In genomic region chr4:126300916-126301583, GRCm38 (mm10) we compare ENCODE assay signal across 9 mouse cellular contexts. TPM values are rescaled to one million over a fixed set of nuclear protein-coding genes. Genes with fewer than 3 reads are reported as not detected.
A peak's percentile ranks its signal among the peaks of the same experiment; 100 is the strongest.
DNase-seq lines count a peak whose midpoint lies in the region; ATAC-seq and TF ChIP-seq lines count a peak whose summit lies in the region.
"Had no signal": no experiment of that assay in that cellular context is flagged by ENCODE, and none has a peak within 500 bp of the region (broad histone marks: within the 10 kb centered on the region; RNA-seq: fewer than 3 reads in every experiment).

No protein-coding gene starts in this region.

- WGBS in kidney, embryonic 14.5 days = under 1% methylated on average over 50 of the region's 50 CpGs
- WGBS in kidney, adult 2 months = 8% methylated on average over 48 of the region's 50 CpGs
- 1% methylated on average over 50 of the region's 50 CpGs for WGBS in hindbrain, embryonic 10.5 days
- WGBS in midbrain, embryonic 12.5 days = under 1% methylated on average over 50 of the region's 50 CpGs

- DNase-seq in kidney, adult 2 months = no peak
- DNase-seq in ZHBTc4 (ENCODE audit: low read depth, low spot score) = peak; percentile 34
- DNase-seq in hindbrain, embryonic 10.5 days (ENCODE audit: low spot score) = no peak
- DNase-seq in lung, postnatal 14 days = no peak
- DNase-seq in ovary, postnatal 36 days (ENCODE audit: low spot score) = no peak
- no peak for DNase-seq in left cerebral cortex, adult 8-10 months (ENCODE audit: low spot score in 2 of 2)

- H3K27ac ChIP-seq in kidney, embryonic 14.5 days (ENCODE audit: low read depth, low read length) = no peak overlapping the region
- no peak overlapping the region for H3K27ac ChIP-seq in kidney, adult 2 months (ENCODE audit: insufficient read depth, low read depth, low read length)
- H3K27ac ChIP-seq in hindbrain, embryonic 10.5 days = peak overlapping the region; percentile 46; the same call in 1 of the 2 replicates
- no peak overlapping the region for H3K27ac ChIP-seq in midbrain, embryonic 12.5 days (replicated peaks)

- peak overlapping the region; percentile 73 for H3K4me2 ChIP-seq in kidney, embryonic 14.5 days (replicated peaks; ENCODE audit: low read depth, low read length)
- H3K4me2 ChIP-seq in midbrain, embryonic 12.5 days (replicated peaks) = peak overlapping the region; percentile 43

- TF ChIP-seq POLR2A in kidney, adult 2 months (IDR thresholded peaks at IDR 0.05; ENCODE audit: low read depth, low read length) = no peak

- peak overlapping the region; percentile 40 for H3K9ac ChIP-seq in kidney, embryonic 14.5 days (ENCODE audit: low read depth, low read length)
- 0 out of 2 replicates have a peak overlapping the region, but pooled peaks have one; percentile 31 for H3K9ac ChIP-seq in midbrain, embryonic 12.5 days (replicated peaks)

- no peak; the same call in 1 of the 2 replicates for ATAC-seq in kidney, embryonic 14.5 days (ENCODE audit: low FRiP score, low TSS enrichment)
- ATAC-seq in midbrain, embryonic 12.5 days (ENCODE audit: low FRiP score, low read depth) = no peak

- TF ChIP-seq CTCF in kidney, adult 2 months (conservative IDR thresholded peaks at IDR 0.05; ENCODE audit: insufficient read depth, insufficient read length, low read depth, low read length) = no peak

- H3K9me3 ChIP-seq in kidney, embryonic 14.5 days (ENCODE audit: control insufficient read depth, low read length) = no peaks in the 10 kb centered on the region
- H3K9me3 ChIP-seq in hindbrain, embryonic 10.5 days = peaks cover 6% of the 10 kb centered on the region
- peaks cover 2% of the 10 kb centered on the region; the same call in 1 of the 2 replicates for H3K9me3 ChIP-seq in midbrain, embryonic 12.5 days

- H3K4me1 ChIP-seq in kidney, embryonic 14.5 days (ENCODE audit: control insufficient read depth, insufficient read depth, low read length) = peaks cover 30% of the 10 kb centered on the region
- no peaks in the 10 kb centered on the region; the same call in 1 of the 2 replicates for H3K4me1 ChIP-seq in kidney, adult 2 months (ENCODE audit: control insufficient read depth, insufficient read depth, low read length)
- H3K4me1 ChIP-seq in hindbrain, embryonic 10.5 days (replicated peaks) = peaks cover 38% of the 10 kb centered on the region
- peaks cover 27% of the 10 kb centered on the region for H3K4me1 ChIP-seq in midbrain, embryonic 12.5 days

- H3K4me3 ChIP-seq in kidney, embryonic 14.5 days (ENCODE audit: low read length) = peak overlapping the region; percentile 40
- no peak overlapping the region for H3K4me3 ChIP-seq in kidney, adult 2 months (ENCODE audit: insufficient read depth, low read depth, low read length)
- peak overlapping the region; percentile 45 for H3K4me3 ChIP-seq in hindbrain, embryonic 10.5 days
- peak overlapping the region; percentile 26 for H3K4me3 ChIP-seq in midbrain, embryonic 12.5 days

- no peaks in the 10 kb centered on the region for H3K36me3 ChIP-seq in kidney, embryonic 14.5 days (ENCODE audit: control insufficient read depth, insufficient read depth, low read length)
- H3K36me3 ChIP-seq in kidney, adult 2 months (ENCODE audit: control insufficient read depth, insufficient read depth, low read length) = no peaks in the 10 kb centered on the region
- no peaks in the 10 kb centered on the region for H3K36me3 ChIP-seq in hindbrain, embryonic 10.5 days
- H3K36me3 ChIP-seq in midbrain, embryonic 12.5 days = no peaks in the 10 kb centered on the region

- H3K27me3 ChIP-seq in kidney, embryonic 14.5 days (ENCODE audit: control insufficient read depth, insufficient read depth, low read length) = peaks cover 49% of the 10 kb centered on the region
- no peaks in the 10 kb centered on the region for H3K27me3 ChIP-seq in kidney, adult 2 months (replicated peaks; ENCODE audit: control insufficient read depth, insufficient read depth, low read length)
- peaks cover 85% of the 10 kb centered on the region for H3K27me3 ChIP-seq in hindbrain, embryonic 10.5 days (ENCODE audit: insufficient read depth, poor library complexity, severe bottlenecking)
- peaks cover 81% of the 10 kb centered on the region for H3K27me3 ChIP-seq in midbrain, embryonic 12.5 days

RNA-seq across cellular contexts. Expression of gene Col8a2, which starts 14.5 kb away (rescaled TPM):
- 5.5 and 6.8 TPM in 2 replicates for polyA plus RNA-seq in kidney, embryonic 14.5 days (2014; fragmentation: Nextera tagmentation; extraction: Ambion mirVana)
- 0.27 and 0.31 TPM in 2 replicates for polyA plus RNA-seq in kidney, adult 2 months (2012; rRNA removed)
- polyA plus RNA-seq in hindbrain, embryonic 10.5 days (2016; fragmentation: Nextera tagmentation; extraction: Ambion mirVana) = 6.1 and 18.5 TPM in 2 replicates
- polyA plus RNA-seq in midbrain, embryonic 12.5 days (2016; fragmentation: Nextera tagmentation; extraction: Ambion mirVana) = 21.7 and 41.3 TPM in 2 replicates
- 1 to 10 TPM; 1.9 to 4.0 (median 2.5) TPM for total RNA-seq in left cerebral cortex, adult 8-10 months (2022)
- total RNA-seq: neutrophil, adult 5-6 weeks had no signal

RNA-seq across cellular contexts. Expression of gene Adprhl2, which starts 20.5 kb away (rescaled TPM):
- polyA plus RNA-seq in kidney, embryonic 14.5 days (2014; fragmentation: Nextera tagmentation; extraction: Ambion mirVana) = 53.0 and 57.6 TPM in 2 replicates
- polyA plus RNA-seq in kidney, adult 2 months (2012; rRNA removed) = 36.0 and 43.0 TPM in 2 replicates
- 88.2 and 89.5 TPM in 2 replicates for polyA plus RNA-seq in hindbrain, embryonic 10.5 days (2016; fragmentation: Nextera tagmentation; extraction: Ambion mirVana)
- polyA plus RNA-seq in midbrain, embryonic 12.5 days (2016; fragmentation: Nextera tagmentation; extraction: Ambion mirVana) = 67.2 and 70.5 TPM in 2 replicates
- 10 to 100 TPM; 26.9 to 32.0 (median 31.2) TPM for total RNA-seq in left cerebral cortex, adult 8-10 months (2022)

RNA-seq across cellular contexts. Expression of gene Tekt2, which starts 24.4 kb away (rescaled TPM):
- 2.2 and 5.1 TPM in 2 replicates for polyA plus RNA-seq in kidney, embryonic 14.5 days (2014; fragmentation: Nextera tagmentation; extraction: Ambion mirVana)
- 1.1 and 2.0 TPM in 2 replicates for polyA plus RNA-seq in kidney, adult 2 months (2012; rRNA removed)
- 2.3 and 2.7 TPM in 2 replicates for polyA plus RNA-seq in hindbrain, embryonic 10.5 days (2016; fragmentation: Nextera tagmentation; extraction: Ambion mirVana)
- polyA plus RNA-seq in midbrain, embryonic 12.5 days (2016; fragmentation: Nextera tagmentation; extraction: Ambion mirVana) = 4.8 and 5.3 TPM in 2 replicates
- 1 to 10 TPM in 2 of 4 experiments, under 1 TPM in 2; 0.86 to 1.6 (median 1.3) TPM for total RNA-seq in left cerebral cortex, adult 8-10 months (2022)
- total RNA-seq: neutrophil, adult 5-6 weeks had no signal

RNA-seq across cellular contexts. Expression of gene Trappc3, which starts 38.9 kb away (rescaled TPM):
- polyA plus RNA-seq in kidney, embryonic 14.5 days (2014; fragmentation: Nextera tagmentation; extraction: Ambion mirVana) = 19.7 and 68.6 TPM in 2 replicates
- polyA plus RNA-seq in kidney, adult 2 months (2012; rRNA removed) = 57.7 and 75.5 TPM in 2 replicates
- polyA plus RNA-seq in hindbrain, embryonic 10.5 days (2016; fragmentation: Nextera tagmentation; extraction: Ambion mirVana) = 95.4 and 101 TPM in 2 replicates
- 103 and 108 TPM in 2 replicates for polyA plus RNA-seq in midbrain, embryonic 12.5 days (2016; fragmentation: Nextera tagmentation; extraction: Ambion mirVana)
- 10 to 100 TPM; 86.2 to 93.4 (median 89.3) TPM for total RNA-seq in left cerebral cortex, adult 8-10 months (2022)

RNA-seq across cellular contexts. Expression of gene Map7d1, which starts 44.9 kb away (rescaled TPM):
- polyA plus RNA-seq in kidney, embryonic 14.5 days (2014; fragmentation: Nextera tagmentation; extraction: Ambion mirVana) = 35.6 and 43.3 TPM in 2 replicates
- polyA plus RNA-seq in kidney, adult 2 months (2012; rRNA removed) = 28.3 and 30.3 TPM in 2 replicates
- 64.8 and 99.0 TPM in 2 replicates for polyA plus RNA-seq in hindbrain, embryonic 10.5 days (2016; fragmentation: Nextera tagmentation; extraction: Ambion mirVana)
- 135 and 142 TPM in 2 replicates for polyA plus RNA-seq in midbrain, embryonic 12.5 days (2016; fragmentation: Nextera tagmentation; extraction: Ambion mirVana)
- total RNA-seq in left cerebral cortex, adult 8-10 months (2022) = 100 to 1,000 TPM; 224 to 273 (median 253) TPM
